ENCODE assay signal across 8 mouse cellular contexts in the genomic region with DNA sequence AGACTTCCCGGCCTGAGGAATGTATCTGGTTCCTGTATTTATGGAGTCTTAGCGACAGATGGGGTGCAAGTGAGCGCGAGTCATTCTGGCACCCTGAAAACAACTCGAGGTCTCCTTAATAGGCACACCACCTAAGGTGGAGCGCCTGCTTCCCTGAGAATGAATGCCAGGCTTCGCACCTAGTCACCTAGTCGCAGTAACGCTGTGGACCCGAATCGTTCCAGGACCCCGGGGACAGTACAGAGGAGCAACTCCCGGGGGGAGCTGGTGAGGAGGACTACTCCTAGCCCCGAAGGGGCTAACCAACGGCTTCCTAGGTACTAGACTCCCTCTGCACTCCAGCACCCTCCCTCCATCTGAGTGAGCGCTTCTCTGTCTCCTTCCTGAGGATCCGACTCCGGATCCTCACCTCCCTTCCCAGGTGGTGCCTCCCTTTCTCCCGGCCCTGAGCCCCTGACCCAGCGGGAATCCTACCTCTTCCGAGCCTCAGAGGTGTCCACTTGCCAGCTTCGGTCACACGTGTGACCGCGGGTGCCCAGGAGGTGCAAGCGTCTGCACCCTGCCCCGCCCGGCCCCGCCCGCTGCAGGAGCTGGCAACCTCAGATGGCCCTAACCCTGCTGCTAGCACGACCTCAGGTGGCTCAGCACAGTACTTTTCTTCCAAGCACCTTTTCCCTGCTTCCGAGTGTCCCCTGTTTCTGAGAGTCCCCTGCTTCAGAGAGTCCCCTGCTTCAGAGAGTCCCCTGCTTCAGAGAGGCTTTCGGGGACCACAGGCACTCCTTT. TPM values are rescaled to one million over a fixed set of nuclear protein-coding genes. Genes with fewer than 3 reads are reported as not detected.
DNase-seq lines count a peak whose midpoint lies in the region; ATAC-seq lines count a peak whose summit lies in the region.

A gene (minus strand): TSS at position 771 of the 783 bp plus-strand sequence.

- intact Hi-C loops in heart, postnatal 14 days (cut with DNase I) = no loop called here

- no peak within 1 kb of the TSS for H3K27ac ChIP-seq in heart, embryonic 10.5 days
- no peak within 1 kb of the TSS; the same call in 1 of the 2 replicates for H3K27ac ChIP-seq in intestine, embryonic 14.5 days (ENCODE audit: low read depth)
- H3K27ac ChIP-seq in liver, embryonic 16.5 days (ENCODE audit: low read length) = no peak within 1 kb of the TSS

- H3K9me3 ChIP-seq in heart, embryonic 10.5 days = no peaks in the 10 kb centered on the region
- H3K9me3 ChIP-seq in intestine, embryonic 14.5 days (ENCODE audit: control insufficient read depth, low read length) = no peaks in the 10 kb centered on the region
- H3K9me3 ChIP-seq in liver, embryonic 16.5 days (replicated peaks; ENCODE audit: control insufficient read depth, low read length) = no peaks in the 10 kb centered on the region

- peaks cover 13% of the 10 kb centered on the region for H3K4me1 ChIP-seq in heart, embryonic 10.5 days
- no peaks in the 10 kb centered on the region for H3K4me1 ChIP-seq in intestine, embryonic 14.5 days (replicated peaks; ENCODE audit: control insufficient read depth, insufficient read depth, low read length)
- H3K4me1 ChIP-seq in liver, embryonic 16.5 days (ENCODE audit: control insufficient read depth, low read depth, low read length) = no peaks in the 10 kb centered on the region; the same call in 1 of the 2 replicates

- no peaks in the 10 kb centered on the region for H3K36me3 ChIP-seq in heart, embryonic 10.5 days
- H3K36me3 ChIP-seq in intestine, embryonic 14.5 days (ENCODE audit: control insufficient read depth, insufficient read depth, low read length) = no peaks in the 10 kb centered on the region
- H3K36me3 ChIP-seq in liver, embryonic 16.5 days (ENCODE audit: control insufficient read depth, insufficient read depth) = no peaks in the 10 kb centered on the region

- peak within 1 kb of the TSS; percentile 47 for H3K4me3 ChIP-seq in heart, embryonic 10.5 days
- H3K4me3 ChIP-seq in intestine, embryonic 14.5 days (ENCODE audit: low read depth, low read length) = peak within 1 kb of the TSS; percentile 23
- H3K4me3 ChIP-seq in liver, embryonic 16.5 days (ENCODE audit: low read depth, low read length) = no peak within 1 kb of the TSS

- 5% methylated on average over 33 of the region's 33 CpGs for WGBS in heart, embryonic 10.5 days
- WGBS in intestine, embryonic 14.5 days = 5% methylated on average over 33 of the region's 33 CpGs
- 6% methylated on average over 33 of the region's 33 CpGs for WGBS in liver, embryonic 16.5 days (ENCODE audit: insufficient replicate concordance)

- peaks cover 41% of the 10 kb centered on the region for H3K27me3 ChIP-seq in heart, embryonic 10.5 days (ENCODE audit: insufficient read depth, poor library complexity, severe bottlenecking)
- H3K27me3 ChIP-seq in intestine, embryonic 14.5 days (replicated peaks; ENCODE audit: control insufficient read depth, insufficient read depth, low read length) = peaks cover 23% of the 10 kb centered on the region
- peaks cover 21% of the 10 kb centered on the region for H3K27me3 ChIP-seq in liver, embryonic 16.5 days (ENCODE audit: control insufficient read depth, insufficient read depth, low read depth, low read length)

- DNase-seq in heart, embryonic 10.5 days (ENCODE audit: low spot score) = peak; percentile 68
- no peak for DNase-seq in heart, postnatal 14 days
- peak in 1 of 2 experiments; percentile 9 for DNase-seq in adrenal gland, postnatal 36 days
- DNase-seq in intestine, embryonic 14.5 days (ENCODE audit: low spot score) = peak; percentile 58
- no peak for DNase-seq in layer of hippocampus, postnatal 25 days (ENCODE audit: extremely low spot score in 1 of 2, low spot score in 1 of 2)
- DNase-seq in layer of hippocampus, adult 9-10 months (ENCODE audit: low spot score) = no peak
- DNase-seq in B cell, adult 2 months = no peak

- peak; percentile 84 for ATAC-seq in intestine, embryonic 14.5 days (replicated peaks; ENCODE audit: low FRiP score, low TSS enrichment, low read depth)
- ATAC-seq in liver, embryonic 16.5 days (ENCODE audit: low read depth) = no peak

- H3K4me2 ChIP-seq in intestine, embryonic 14.5 days (ENCODE audit: low read length) = peak within 1 kb of the TSS; percentile 45
- 0 out of 2 replicates have a peak within 1 kb of the TSS, but pooled peaks have one; percentile 7 for H3K4me2 ChIP-seq in liver, embryonic 16.5 days (ENCODE audit: low read depth, low read length)

- no peak within 1 kb of the TSS for H3K9ac ChIP-seq in intestine, embryonic 14.5 days (ENCODE audit: low read length)
- H3K9ac ChIP-seq in liver, embryonic 16.5 days (ENCODE audit: low read depth, low read length) = no peak within 1 kb of the TSS

RNA-seq across cellular contexts. Expression of the gene that starts here (rescaled TPM):
- polyA plus RNA-seq in heart, embryonic 10.5 days (2016; fragmentation: Nextera tagmentation; extraction: Ambion mirVana) = 0.07 TPM in 1 of 2 replicates, not detected in the other
- total RNA-seq in heart, postnatal 14 days (2021) = 1 to 10 TPM in 1 of 2 experiments, under 1 TPM in 1; 0.41 to 2.0 TPM
- 10 to 100 TPM; 26.5 to 40.6 TPM for total RNA-seq in adrenal gland, postnatal 36 days (2021)
- polyA plus RNA-seq in intestine, embryonic 14.5 days (2014; fragmentation: Nextera tagmentation; extraction: Ambion mirVana) = 43.2 and 51.3 TPM in 2 replicates
- 0.57 TPM in 1 of 2 replicates, not detected in the other for polyA plus RNA-seq in liver, embryonic 16.5 days (2015; fragmentation: Nextera tagmentation; extraction: Ambion mirVana)
- not detected for total RNA-seq in layer of hippocampus, postnatal 25 days (2021)

Comparison
In these comparisons a context has a peak if more than half of its experiments do, and no peak if none do; other contexts are left out.
1. RNA of the gene that starts here (total RNA-seq): 26.5 to 40.6 TPM in adrenal gland, postnatal 36 days; 0.41 to 2.0 TPM in heart, postnatal 14 days and not detected in layer of hippocampus, postnatal 25 days; every median in the first group is over 4 times any median in the second.
2. RNA of the gene that starts here (polyA plus RNA-seq): 43.2 to 51.3 TPM in intestine, embryonic 14.5 days; 0.57 TPM in liver, embryonic 16.5 days and 0.07 TPM in heart, embryonic 10.5 days; every median in the first group is over 10 times any median in the second.
3. Peak in DNase-seq and H3K4me3 ChIP-seq in heart, embryonic 10.5 days; RNA of the gene not detected or under 1 TPM.